Mouse (Mus musculus) hindbrain, embryonic 13.5 days (tissue): ENCODE measurements around the gene Sumo1. TPM values are rescaled to one million over a fixed set of nuclear protein-coding genes. Genes with fewer than 3 reads are reported as not detected.

Source experiments
- ATAC-seq: fragments of 200-750 bp; cut with Nextera tagmentation; 2 replicates; pipeline ENCODE4 v1.8.0; 2017; ENCODE audit warnings: moderate TSS enrichment; ENCODE audit not compliant: low FRiP score
- H3K27ac ChIP-seq: fragments of 300-500 bp; sonication (generic); 2 replicates; pipeline ENCODE4 v1.5.1; 2015; ENCODE audit warnings: inconsistent platforms, mild to moderate bottlenecking, moderate library complexity
- H3K27me3 ChIP-seq: fragments of 300-500 bp; sonication (generic); 2 replicates; pipeline ENCODE4 v1.6.1; 2015; ENCODE audit warnings: mild to moderate bottlenecking, inconsistent platforms
- H3K36me3 ChIP-seq: fragments of 300-500 bp; sonication (generic); 2 replicates; pipeline ENCODE4 v1.6.1; 2015; ENCODE audit warnings: mild to moderate bottlenecking, inconsistent platforms
- H3K4me1 ChIP-seq: fragments of 300-500 bp; sonication (generic); replicated peaks from 2 replicates; pipeline ENCODE4 v1.6.1; 2015; ENCODE audit warnings: inconsistent platforms
- H3K4me2 ChIP-seq: fragments of 300-500 bp; sonication (generic); 2 replicates; pipeline ENCODE4 v1.6.1; 2015; ENCODE audit warnings: inconsistent platforms, mild to moderate bottlenecking, moderate library complexity
- H3K4me3 ChIP-seq: fragments of 300-500 bp; sonication (generic); 2 replicates; pipeline ENCODE4 v1.5.1; 2015; ENCODE audit warnings: mild to moderate bottlenecking, inconsistent platforms
- H3K9ac ChIP-seq: fragments of 300-500 bp; sonication (generic); 2 replicates; pipeline ENCODE4 v1.6.1; 2015; ENCODE audit warnings: mild to moderate bottlenecking, inconsistent platforms
- H3K9me3 ChIP-seq: fragments of 300-500 bp; sonication (generic); 2 replicates; pipeline ENCODE4 v1.6.1; 2016; ENCODE audit warnings: inconsistent platforms
- WGBS: fragments of 180-500 bp; shearing (Covaris S2); methylation state at CpG from one replicate; pipeline ENCODE4 v1.1.7; 2015; 5-methylcytosine and 5-hydroxymethylcytosine counted together
- polyA plus RNA-seq: library from polyadenylated mRNA; unstranded; fragments of >200 nt; fragmentation: Nextera tagmentation; extraction: Ambion mirVana; gene quantifications from 2 replicates; pipeline ENCODE4 v1.2.1, GENCODE M21; 2015

Gene Sumo1
- polyA plus RNA-seq: 410 and 416 TPM in 2 replicates

GRCm38 (mm10) chr1:59670641-59671168 is at the start of gene Sumo1:
TSS of gene Sumo1 (minus strand) at chr1:59670834.
- ATAC-seq: peak; percentile 97
- Histone ChIP-seq H3K4me1 (peaks cover 29% of the 10 kb centered on the region), H3K9ac (peak within 1 kb of the TSS; percentile 99), H3K9me3 (no peaks in the 10 kb centered on the region), H3K36me3 (peaks cover 2% of the 10 kb centered on the region; the same call in 1 of the 2 replicates), H3K4me3 (peak within 1 kb of the TSS; percentile 98), H3K27me3 (no peaks in the 10 kb centered on the region), H3K27ac (peak within 1 kb of the TSS; percentile 96), H3K4me2 (peak within 1 kb of the TSS; percentile 76)
- WGBS: under 1% methylated on average over 33 of the region's 36 CpGs

- 59% methylated on average over 4 of the region's 4 CpGs for WGBS
- no peaks in the 10 kb centered on the region for H3K27me3 ChIP-seq
- H3K27ac ChIP-seq: no peak overlapping the region
- peaks cover 32% of the 10 kb centered on the region for H3K36me3 ChIP-seq
- no peak overlapping the region for H3K4me2 ChIP-seq
- H3K4me1 ChIP-seq: no peaks in the 10 kb centered on the region
- no peak overlapping the region for H3K4me3 ChIP-seq
- no peaks in the 10 kb centered on the region for H3K9me3 ChIP-seq
- no peak for ATAC-seq
- no peak overlapping the region for H3K9ac ChIP-seq
Measured at GRCm38 (mm10) chr1:59719900-59720299, 49.3 kb upstream of the Sumo1 start.

- Histone ChIP-seq H3K9me3 (no peaks in the 10 kb centered on the region), H3K27me3 (no peaks in the 10 kb centered on the region), H3K36me3 (peaks cover 75% of the 10 kb centered on the region), H3K4me1 (no peaks in the 10 kb centered on the region), H3K9ac (no peak overlapping the region), H3K27ac (no peak overlapping the region), H3K4me3 (no peak overlapping the region), H3K4me2 (no peak overlapping the region)
- WGBS: 93% methylated on average over 1 of the region's 1 CpGs
- ATAC-seq: no peak
Measured at GRCm38 (mm10) chr1:59701766-59702165, 31.1 kb upstream of the Sumo1 start.

- 94% methylated on average over 3 of the region's 3 CpGs for WGBS
- Histone ChIP-seq H3K36me3 (peaks cover 63% of the 10 kb centered on the region), H3K4me3 (no peak overlapping the region), H3K4me2 (no peak overlapping the region), H3K27ac (no peak overlapping the region), H3K27me3 (no peaks in the 10 kb centered on the region), H3K9ac (no peak overlapping the region), H3K4me1 (no peaks in the 10 kb centered on the region), H3K9me3 (no peaks in the 10 kb centered on the region)
- no peak for ATAC-seq
Measured at GRCm38 (mm10) chr1:59698207-59698606, 27.6 kb upstream of the Sumo1 start.

GRCm38 (mm10) chr1:59697751-59698150 is 27.1 kb upstream of the Sumo1 start:
- Histone ChIP-seq H3K4me1 (no peaks in the 10 kb centered on the region), H3K27ac (no peak overlapping the region), H3K27me3 (no peaks in the 10 kb centered on the region), H3K4me2 (no peak overlapping the region), H3K4me3 (no peak overlapping the region), H3K9ac (no peak overlapping the region), H3K9me3 (no peaks in the 10 kb centered on the region), H3K36me3 (peaks cover 67% of the 10 kb centered on the region)
- ATAC-seq: no peak
- WGBS: 86% methylated on average over 5 of the region's 5 CpGs

- no peak for ATAC-seq
- Histone ChIP-seq H3K4me1 (peaks cover 18% of the 10 kb centered on the region), H3K4me3 (no peak overlapping the region), H3K9me3 (no peaks in the 10 kb centered on the region), H3K4me2 (no peak overlapping the region), H3K36me3 (peaks cover 24% of the 10 kb centered on the region), H3K9ac (no peak overlapping the region), H3K27me3 (no peaks in the 10 kb centered on the region), H3K27ac (no peak overlapping the region)
- WGBS: 94% methylated on average over 5 of the region's 5 CpGs
Measured at GRCm38 (mm10) chr1:59690467-59690866, 19.8 kb upstream of the Sumo1 start.

- H3K9ac ChIP-seq: no peak overlapping the region
- H3K4me1 ChIP-seq: peaks cover 19% of the 10 kb centered on the region
- peaks cover 12% of the 10 kb centered on the region; the same call in 1 of the 2 replicates for H3K27me3 ChIP-seq
- H3K4me2 ChIP-seq: no peak overlapping the region
- no peaks in the 10 kb centered on the region for H3K9me3 ChIP-seq
- WGBS: 80% methylated on average over 1 of the region's 1 CpGs
- H3K36me3 ChIP-seq: peaks cover 11% of the 10 kb centered on the region
- ATAC-seq: no peak
- no peak overlapping the region for H3K27ac ChIP-seq
- H3K4me3 ChIP-seq: no peak overlapping the region
Measured at GRCm38 (mm10) chr1:59687493-59687892, 16.9 kb upstream of the Sumo1 start.

- peaks cover 19% of the 10 kb centered on the region for H3K4me1 ChIP-seq
- H3K4me2 ChIP-seq: peak within 1 kb of the TSS; percentile 85
- H3K4me3 ChIP-seq: peak within 1 kb of the TSS; percentile 84
- peaks cover 5% of the 10 kb centered on the region for H3K36me3 ChIP-seq
- H3K27me3 ChIP-seq: peaks cover 20% of the 10 kb centered on the region; the same call in 1 of the 2 replicates
- H3K9me3 ChIP-seq: no peaks in the 10 kb centered on the region
- H3K27ac ChIP-seq: peak within 1 kb of the TSS; percentile 90
- WGBS: under 1% methylated on average over 49 of the region's 49 CpGs
- peak; percentile 99 for ATAC-seq
- peak within 1 kb of the TSS; percentile 82 for H3K9ac ChIP-seq
Measured at GRCm38 (mm10) chr1:59684819-59685755, 14.5 kb upstream of the Sumo1 start, which contains the start of gene Nop58. TSS of gene Nop58 (plus strand) at chr1:59684971.

- Histone ChIP-seq H3K27me3 (peaks cover 20% of the 10 kb centered on the region; the same call in 1 of the 2 replicates), H3K4me3 (peak overlapping the region; percentile 84), H3K4me2 (peak overlapping the region; percentile 85), H3K4me1 (peaks cover 19% of the 10 kb centered on the region), H3K27ac (no peak overlapping the region), H3K9me3 (no peaks in the 10 kb centered on the region), H3K36me3 (no peaks in the 10 kb centered on the region), H3K9ac (0 out of 2 replicates have a peak overlapping the region, but pooled peaks have one; percentile 59)
- 9% methylated on average over 11 of the region's 11 CpGs for WGBS
- ATAC-seq: no peak
Measured at GRCm38 (mm10) chr1:59683926-59684818, 13.5 kb upstream of the Sumo1 start.

- Histone ChIP-seq H3K36me3 (peaks cover 2% of the 10 kb centered on the region; the same call in 1 of the 2 replicates), H3K9ac (no peak overlapping the region), H3K9me3 (no peaks in the 10 kb centered on the region), H3K27ac (no peak overlapping the region), H3K4me3 (no peak overlapping the region), H3K4me1 (peaks cover 19% of the 10 kb centered on the region), H3K27me3 (no peaks in the 10 kb centered on the region), H3K4me2 (no peak overlapping the region)
- no peak for ATAC-seq
- 98% methylated on average over 2 of the region's 2 CpGs for WGBS
Measured at GRCm38 (mm10) chr1:59673661-59674060, 3.0 kb upstream of the Sumo1 start.

- no peak; the same call in none of the 2 replicates for ATAC-seq
- Histone ChIP-seq H3K4me3 (peak overlapping the region; percentile 98), H3K27ac (peak overlapping the region; percentile 96), H3K27me3 (no peaks in the 10 kb centered on the region), H3K9ac (peak overlapping the region; percentile 99), H3K4me2 (peak overlapping the region; percentile 76), H3K9me3 (no peaks in the 10 kb centered on the region), H3K36me3 (peaks cover 2% of the 10 kb centered on the region; the same call in 1 of the 2 replicates), H3K4me1 (peaks cover 29% of the 10 kb centered on the region)
- 0% methylated on average over 42 of the region's 54 CpGs for WGBS
Measured at GRCm38 (mm10) chr1:59669962-59670630, 538 bp downstream of the Sumo1 start.
